Mouse (Mus musculus) small intestine, adult 2 months (tissue): Measurements from ENCODE around the gene Sgca.

Source experiments
- CTCF ChIP-seq: fragments of 200-500 bp; IDR thresholded peaks from 2 replicates; pipeline ENCODE4 v1.5.1; 2012; ENCODE audit warnings: low read depth, mild to moderate bottlenecking, control low read depth, inconsistent platforms, low read length, moderate library complexity, mixed read lengths; ENCODE audit not compliant: insufficient replicate concordance, insufficient read length; ENCODE audit errors: extremely low read depth
- POLR2A ChIP-seq: fragments of 200-500 bp; IDR thresholded peaks from 2 replicates; pipeline ENCODE4 v1.6.1; 2012; ENCODE audit warnings: low read depth, mild to moderate bottlenecking, control low read depth, inconsistent platforms, low read length, moderate library complexity

DNA sequence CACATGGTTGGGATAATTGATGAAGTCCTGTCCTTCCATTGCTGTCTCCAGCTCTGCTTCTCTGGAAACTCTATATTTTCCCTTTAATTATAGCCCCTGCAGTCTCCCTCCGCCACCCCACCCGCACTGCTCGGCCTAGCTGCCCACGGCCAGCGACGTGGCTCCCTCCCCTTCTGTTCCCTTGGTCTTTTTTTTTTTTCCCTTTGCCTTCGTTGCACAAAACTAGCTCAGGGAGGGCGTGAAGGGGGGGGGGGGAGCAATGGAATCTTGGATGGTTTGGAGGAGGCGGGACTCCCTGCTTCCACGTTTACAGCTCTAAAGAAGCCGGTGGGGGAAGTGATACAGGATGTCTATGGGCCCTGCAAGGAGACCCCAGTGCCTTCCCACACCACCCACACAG, 41.6 kb downstream of the Sgca start:
- TF ChIP-seq CTCF (no peak), POLR2A (no peak)
